19 mouse cellular contexts compared by ENCODE assay signal in the genomic region with DNA sequence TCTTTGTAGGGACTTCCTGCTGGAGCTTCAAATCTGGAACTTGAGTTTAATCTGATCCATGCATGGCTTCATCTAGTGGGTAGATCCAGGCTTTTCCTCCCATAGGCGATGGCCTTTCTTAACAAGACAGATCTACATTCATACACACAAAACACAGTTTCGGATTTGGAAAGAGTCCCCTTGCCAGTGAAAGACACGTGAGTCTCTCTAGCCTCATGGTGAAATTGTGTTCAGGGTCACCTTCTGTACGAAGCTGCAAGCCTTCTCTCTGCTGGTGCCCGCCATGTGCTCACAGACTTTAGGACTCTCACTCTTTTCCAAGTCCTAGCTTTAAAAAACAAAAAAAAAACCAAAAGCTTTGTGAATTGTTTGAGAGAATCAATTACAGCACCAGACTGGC. TPM values are rescaled to one million over a fixed set of nuclear protein-coding genes. Genes with fewer than 3 reads are reported as not detected.
DNase-seq lines count a peak whose midpoint lies in the region; ATAC-seq and TF ChIP-seq lines count a peak whose summit lies in the region.
"Had no signal": no experiment of that assay in that cellular context is flagged by ENCODE, and none has a peak within 500 bp of the region (broad histone marks: within the 10 kb centered on the region; RNA-seq: fewer than 3 reads in every experiment).

No protein-coding gene starts in this region.

- H3K27me3 ChIP-seq in hindbrain, embryonic 14.5 days (ENCODE audit: control insufficient read depth, insufficient read depth, low read length), result no peaks in the 10 kb centered on the region
- H3K27me3 ChIP-seq in hindbrain, embryonic 16.5 days (replicated peaks; ENCODE audit: control insufficient read depth, insufficient read depth, low read length), result no peaks in the 10 kb centered on the region
- no peaks in the 10 kb centered on the region for H3K27me3 ChIP-seq in CH12.LX (replicated peaks)
- H3K27me3 ChIP-seq: forebrain, embryonic 15.5 days; intestine, embryonic 15.5 days had no signal

- no peaks in the 10 kb centered on the region for H3K9me3 ChIP-seq in hindbrain, embryonic 14.5 days (ENCODE audit: control insufficient read depth, low read length)
- no peaks in the 10 kb centered on the region for H3K9me3 ChIP-seq in hindbrain, embryonic 16.5 days (ENCODE audit: control insufficient read depth, low read length)
- no peaks in the 10 kb centered on the region for H3K9me3 ChIP-seq in CH12.LX (replicated peaks; ENCODE audit: low read length)
- H3K9me3 ChIP-seq: embryonic facial prominence, embryonic 10.5 days; forebrain, embryonic 15.5 days; heart, embryonic 10.5 days; hindbrain, embryonic 12.5 days; intestine, embryonic 15.5 days had no signal

- H3K79me2 ChIP-seq in CH12.LX (replicated peaks; ENCODE audit: control insufficient read depth, extremely low read depth, insufficient read depth, poor library complexity, severe bottlenecking) (no peaks in the 10 kb centered on the region), macrophage (ENCODE audit: inconsistent target) (no peaks in the 10 kb centered on the region)

- H3K4me2 ChIP-seq in hindbrain, embryonic 14.5 days (replicated peaks), result no peak overlapping the region
- H3K4me2 ChIP-seq in hindbrain, embryonic 16.5 days (ENCODE audit: low read length), result no peak overlapping the region
- H3K4me2 ChIP-seq in CH12.LX (ENCODE audit: insufficient read depth, low read depth, poor library complexity, severe bottlenecking), result peak overlapping the region; percentile 85; the same call in 1 of the 2 replicates
- H3K4me2 ChIP-seq: hindbrain, embryonic 12.5 days had no signal

- TF ChIP-seq POLR2A in CH12.LX (IDR thresholded peaks at IDR 0.05; ENCODE audit: low read depth, low read length), result no peak
- no peak for TF ChIP-seq POLR2A in bone marrow macrophage, adult 2 months (IDR thresholded peaks at IDR 0.05; ENCODE audit: borderline replicate concordance, low read depth, low read length)

- H3K4me1 ChIP-seq in hindbrain, embryonic 14.5 days (replicated peaks; ENCODE audit: control insufficient read depth, insufficient read depth, low read length), result no peaks in the 10 kb centered on the region
- no peaks in the 10 kb centered on the region for H3K4me1 ChIP-seq in hindbrain, embryonic 16.5 days (ENCODE audit: control insufficient read depth, insufficient read depth, low read depth, low read length)
- peaks cover 2 to 13% of the 10 kb centered on the region in 2 experiments; a peak in 3 of 4 replicates for H3K4me1 ChIP-seq in CH12.LX (ENCODE audit: control insufficient read depth in 1 of 2, insufficient read depth in 2 of 2)
- peaks cover 35% of the 10 kb centered on the region for H3K4me1 ChIP-seq in bone marrow macrophage, adult 2 months (ENCODE audit: control insufficient read depth, insufficient read depth, low read length)
- H3K4me1 ChIP-seq: intestine, embryonic 15.5 days had no signal

- TF ChIP-seq CTCF in CH12.LX (conservative IDR thresholded peaks at IDR 0.05 in 1 of 2, IDR thresholded peaks at IDR 0.05 in 1 of 2; ENCODE audit: low read depth in 2 of 2, low read length in 2 of 2), result no peak
- TF ChIP-seq CTCF in bone marrow macrophage, adult 2 months (IDR thresholded peaks at IDR 0.05; ENCODE audit: low read depth, low read length), result no peak

- no peak overlapping the region for H3K9ac ChIP-seq in hindbrain, embryonic 14.5 days
- H3K9ac ChIP-seq in hindbrain, embryonic 16.5 days (ENCODE audit: low read depth, low read length), result no peak overlapping the region
- no peak overlapping the region for H3K9ac ChIP-seq in CH12.LX (ENCODE audit: insufficient read depth, low read depth)
- H3K9ac ChIP-seq: forebrain, embryonic 15.5 days; hindbrain, embryonic 12.5 days; intestine, embryonic 15.5 days had no signal

- H3K27ac ChIP-seq in hindbrain, embryonic 14.5 days, result no peak overlapping the region
- H3K27ac ChIP-seq in hindbrain, embryonic 16.5 days (ENCODE audit: low read depth, low read length), result no peak overlapping the region
- H3K27ac ChIP-seq in CH12.LX (ENCODE audit: insufficient read depth, low read depth), result no peak overlapping the region
- H3K27ac ChIP-seq in bone marrow macrophage, adult 2 months (ENCODE audit: insufficient read depth, low read depth, low read length), result peak overlapping the region; percentile 93
- H3K27ac ChIP-seq in macrophage, result peak overlapping the region; percentile 85
- H3K27ac ChIP-seq: forebrain, embryonic 15.5 days; heart, embryonic 10.5 days; hindbrain, embryonic 12.5 days; intestine, embryonic 15.5 days had no signal

- dilution Hi-C loops in CH12.LX (cut with MboI; ENCODE audit: extremely low pct_ligation_motif_present, extremely low pct_unique_long_range_greater_than_20kb, low sequenced_read_pairs), result no loop called here

- DNase-seq in hindbrain, embryonic 14.5 days (ENCODE audit: low spot score), result peak; percentile 20
- no peak for DNase-seq in CH12.LX (ENCODE audit: extremely low read depth)
- no peak for DNase-seq in ovary, adult 18-20 months (ENCODE audit: low spot score)
- DNase-seq: adrenal gland, postnatal 36 days; cerebellum, adult 11-12 months; cerebellum, adult 9-10 months; cerebellum, postnatal 36 days; heart, postnatal 4 days had no signal

- no peak for TF ChIP-seq EP300 in CH12.LX (IDR thresholded peaks at IDR 0.05; ENCODE audit: low read length)

- no peaks in the 10 kb centered on the region for H3K36me3 ChIP-seq in hindbrain, embryonic 14.5 days (replicated peaks; ENCODE audit: control insufficient read depth, insufficient read depth)
- no peaks in the 10 kb centered on the region for H3K36me3 ChIP-seq in hindbrain, embryonic 16.5 days (ENCODE audit: control insufficient read depth, insufficient read depth, low read length)
- H3K36me3 ChIP-seq in CH12.LX (replicated peaks in 1 of 2; ENCODE audit: control insufficient read depth in 1 of 2, insufficient read depth in 1 of 2, low read length in 1 of 2) (no peaks in the 10 kb centered on the region), macrophage (ENCODE audit: inconsistent target) (no peaks in the 10 kb centered on the region)
- H3K36me3 ChIP-seq: embryonic facial prominence, embryonic 10.5 days; forebrain, embryonic 15.5 days; heart, embryonic 10.5 days; hindbrain, embryonic 12.5 days; intestine, embryonic 15.5 days had no signal

- no peak for TF ChIP-seq RAD21 in CH12.LX (IDR thresholded peaks at IDR 0.05; ENCODE audit: low read depth, low read length)

- WGBS in hindbrain, embryonic 14.5 days, result 84% methylated on average over 5 of the region's 5 CpGs
- 87% methylated on average over 5 of the region's 5 CpGs for WGBS in hindbrain, embryonic 16.5 days
- WGBS in macrophage (ENCODE audit: missing documents), result 66% methylated on average over 5 of the region's 5 CpGs

- H3K4me3 ChIP-seq in hindbrain, embryonic 14.5 days (replicated peaks; ENCODE audit: low read length), result no peak overlapping the region
- H3K4me3 ChIP-seq in hindbrain, embryonic 16.5 days (ENCODE audit: low read length), result no peak overlapping the region
- H3K4me3 ChIP-seq in CH12.LX (replicated peaks in 1 of 3; ENCODE audit: low read depth in 2 of 3, low read length in 2 of 3, poor library complexity in 1 of 3), result no peak overlapping the region
- peak overlapping the region; percentile 44 for H3K4me3 ChIP-seq in bone marrow macrophage, adult 2 months (ENCODE audit: insufficient read depth, low read length)
- H3K4me3 ChIP-seq in macrophage (ENCODE audit: inconsistent target), result no peak overlapping the region
- H3K4me3 ChIP-seq: embryonic facial prominence, embryonic 10.5 days; forebrain, embryonic 15.5 days; heart, embryonic 10.5 days; hindbrain, embryonic 12.5 days; intestine, embryonic 15.5 days had no signal

- in situ Hi-C loops in CH12.LX (cut with MboI; ENCODE audit: low pct_ligation_motif_present, low pct_unique_long_range_greater_than_20kb, low sequenced_read_pairs), result no loop called here

- ATAC-seq in hindbrain, embryonic 14.5 days (ENCODE audit: low FRiP score), result no peak
- ATAC-seq in hindbrain, embryonic 16.5 days, result no peak

TF ChIP-seq in CH12.LX, 34 proteins besides CTCF, POLR2A, EP300 and RAD21:
- TF ChIP-seq KAT2A (IDR thresholded peaks at IDR 0.05; ENCODE audit: insufficient replicate concordance, low read length) (no peak), ZNF384 (IDR thresholded peaks at IDR 0.05; ENCODE audit: low read depth, low read length) (no peak), MAFK (IDR thresholded peaks at IDR 0.05; ENCODE audit: insufficient replicate concordance, low read length) (no peak), MXI1 (IDR thresholded peaks at IDR 0.05; ENCODE audit: low read depth, low read length) (no peak), SIN3A (IDR thresholded peaks at IDR 0.05; ENCODE audit: low read length) (no peak), NRF1 (IDR thresholded peaks at IDR 0.05; ENCODE audit: low read depth, low read length) (no peak), IRF4 (IDR thresholded peaks at IDR 0.05; ENCODE audit: low read depth, low read length) (no peak), CHD1 (IDR thresholded peaks at IDR 0.05; ENCODE audit: low read depth, low read length) (no peak)

RNA-seq across cellular contexts. Expression of gene Dlx2, which starts 51.4 kb away (rescaled TPM):
- 0.23 and 0.28 TPM in 2 replicates for polyA plus RNA-seq in hindbrain, embryonic 14.5 days (2014; fragmentation: Nextera tagmentation; extraction: Ambion mirVana)
- polyA plus RNA-seq in hindbrain, embryonic 16.5 days (2015; fragmentation: Nextera tagmentation; extraction: Ambion mirVana), result 0.20 and 2.0 TPM in 2 replicates
- total RNA-seq in CH12.LX (2012; rRNA removed), result not detected in 2 replicates
- not detected in 2 replicates for total RNA-seq in CH12.LX (2014; rRNA removed)
- not detected in 2 replicates for polyA plus RNA-seq in CH12.LX (2012; ENCODE audit: insufficient read length, low read depth)
- not detected in 2 replicates for polyA plus RNA-seq in bone marrow macrophage, adult 2 months (2012; ENCODE audit: insufficient read depth, insufficient read length, missing spikeins)
- not detected for total RNA-seq in macrophage (2018; cell fraction: chromatin; rRNA removed)
- total RNA-seq in macrophage (2018; cell fraction: cytosol; rRNA removed), result not detected
- total RNA-seq in macrophage (2018; cell fraction: nucleus; rRNA removed), result not detected
- polyA plus RNA-seq in macrophage (2018), result not detected in 3 replicates
- total RNA-seq: gastrocnemius, adult 8-10 months; heart, adult 18-20 months; heart, postnatal 10 days had no signal

Comparison
In these comparisons a context has a peak if more than half of its experiments do, and no peak if none do; other contexts are left out.
1. H3K27ac ChIP-seq: peak in bone marrow macrophage, adult 2 months (single experiment) and macrophage (single experiment); none in hindbrain, embryonic 14.5 days (single experiment), hindbrain, embryonic 16.5 days (single experiment) and CH12.LX (single experiment).